Mouse (Mus musculus) R1 (cell line): ENCODE data around the gene Tbc1d13.
A peak's percentile ranks its signal among the peaks of the same experiment; 100 is the strongest.
"Not testable (repeated sequence)": the region's sequence is repeated elsewhere in the genome, so short reads cannot be mapped to it uniquely, and the experiment has no call there.

Experiments
- DNase-seq: peaks from one replicate; pipeline ENCODE4 v3.0.0-alpha.2; 2018; ENCODE audit warnings: low read depth, low spot score

Gene Tbc1d13

DNA sequence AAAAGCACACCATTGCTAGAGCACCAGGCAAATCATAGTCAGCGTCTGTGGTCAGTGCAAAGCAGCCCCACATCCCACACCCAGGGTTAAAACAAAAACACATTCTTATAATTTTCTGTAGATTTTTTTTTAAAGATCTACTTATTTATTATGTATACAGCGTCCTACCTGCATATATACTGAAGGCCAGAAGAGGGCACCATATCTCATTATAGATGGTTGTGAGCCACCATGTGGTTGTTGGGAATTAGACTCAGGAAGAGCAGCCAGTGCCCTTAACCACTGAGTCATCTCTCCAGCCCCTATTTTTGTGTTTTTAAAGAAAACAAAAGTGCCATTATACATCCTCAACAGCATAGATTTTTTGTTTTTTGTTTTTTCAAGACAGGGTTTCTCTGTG, 4.8 kb upstream of the Tbc1d13 start:
- peak; percentile 78 for DNase-seq

DNA sequence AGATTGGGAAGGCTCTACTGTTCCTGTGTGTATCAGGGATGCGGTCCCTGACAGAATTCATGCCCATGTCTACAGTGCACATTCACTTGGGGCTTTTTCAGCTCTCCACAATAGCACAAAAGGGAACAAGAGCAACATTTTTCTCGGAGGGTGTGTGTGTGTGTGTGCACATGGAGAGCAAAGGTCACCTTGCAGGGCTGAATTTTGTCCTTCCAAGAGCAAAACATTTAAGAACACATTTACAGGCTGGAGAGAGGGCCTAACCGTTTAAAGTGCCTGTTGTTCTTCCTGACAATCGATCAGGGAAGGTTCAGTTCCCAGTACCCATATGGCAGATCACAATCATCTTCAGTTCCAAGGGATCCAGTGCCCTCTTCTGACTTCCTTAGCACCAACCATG, 3.4 kb upstream of the Tbc1d13 start:
- peak; percentile 51 for DNase-seq

DNA sequence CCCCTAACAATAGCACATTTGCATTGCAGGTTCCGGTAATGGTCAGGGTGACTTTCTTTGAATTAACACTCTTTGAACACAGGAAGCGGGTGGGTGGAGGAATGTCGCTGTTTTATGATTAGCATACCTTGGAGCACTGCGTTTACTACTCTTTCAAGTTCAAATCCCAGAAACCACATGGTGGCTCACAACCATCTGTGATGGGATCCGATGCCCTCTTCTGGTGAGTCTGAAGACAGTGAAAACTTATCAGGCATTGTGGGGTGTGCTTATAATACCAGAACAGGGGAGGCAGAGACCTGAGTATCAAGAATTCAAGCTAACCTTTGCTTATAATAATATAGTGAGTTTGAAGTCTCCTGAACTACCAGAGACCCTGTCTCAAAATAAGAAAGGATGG, 2.3 kb upstream of the Tbc1d13 start:
- peak; percentile 81 for DNase-seq

DNA sequence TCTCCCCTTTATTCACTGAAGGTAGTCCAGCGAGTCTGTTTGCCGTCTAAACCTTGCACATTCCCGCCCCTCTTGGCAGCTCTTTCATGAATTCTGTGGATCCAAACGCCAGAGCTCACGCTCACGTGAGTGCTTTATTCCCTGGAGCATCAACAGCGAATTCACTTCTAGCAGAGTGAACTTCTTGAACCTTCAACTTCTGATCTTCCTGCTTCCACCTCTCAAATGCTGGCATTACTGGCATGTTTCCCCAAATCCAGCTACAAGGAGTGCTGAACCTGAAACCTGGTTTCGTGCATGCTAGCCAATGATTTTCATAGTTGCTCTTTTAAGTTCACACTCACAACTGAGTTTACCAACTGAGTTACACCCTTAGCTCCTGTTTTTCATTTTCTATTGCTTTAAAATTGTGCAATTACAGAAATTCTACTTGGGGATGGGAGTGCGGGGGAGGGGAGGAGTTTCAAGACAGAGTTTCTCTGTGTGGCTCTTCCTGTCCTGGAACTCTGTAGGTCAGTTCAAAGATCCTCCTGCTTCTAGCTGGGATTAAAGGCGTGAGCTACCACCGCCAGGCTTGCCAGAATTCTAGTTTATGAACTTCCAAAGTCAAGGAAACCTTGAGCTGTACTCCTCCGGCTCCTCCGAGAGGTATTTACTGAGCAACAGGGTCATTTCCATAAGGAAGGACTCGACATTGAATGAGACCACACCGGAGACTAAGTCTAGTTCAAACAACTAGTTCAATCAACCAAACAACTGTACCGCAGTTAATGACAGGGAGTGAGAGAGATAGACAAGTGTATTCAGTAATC, 539 bp upstream of the Tbc1d13 start:
- DNase-seq = peak; percentile 66

DNA sequence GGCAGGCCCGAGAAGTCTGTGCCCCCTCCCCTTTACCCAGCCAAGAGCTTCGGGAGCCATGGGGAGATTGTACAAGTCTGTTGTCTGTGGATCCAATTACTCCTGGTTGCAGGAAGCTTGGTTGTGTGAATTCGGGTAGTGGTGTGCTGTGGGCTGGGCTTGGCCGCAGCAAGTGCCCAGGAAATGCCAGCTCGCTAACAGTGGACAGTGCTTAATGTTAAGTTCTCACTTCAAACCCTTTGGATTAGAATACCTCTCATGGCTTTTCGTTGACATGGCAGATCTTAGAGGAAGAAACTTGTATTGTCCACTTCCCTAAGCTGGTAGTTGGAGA, 799 bp downstream of the Tbc1d13 start:
- DNase-seq = no peak

DNA sequence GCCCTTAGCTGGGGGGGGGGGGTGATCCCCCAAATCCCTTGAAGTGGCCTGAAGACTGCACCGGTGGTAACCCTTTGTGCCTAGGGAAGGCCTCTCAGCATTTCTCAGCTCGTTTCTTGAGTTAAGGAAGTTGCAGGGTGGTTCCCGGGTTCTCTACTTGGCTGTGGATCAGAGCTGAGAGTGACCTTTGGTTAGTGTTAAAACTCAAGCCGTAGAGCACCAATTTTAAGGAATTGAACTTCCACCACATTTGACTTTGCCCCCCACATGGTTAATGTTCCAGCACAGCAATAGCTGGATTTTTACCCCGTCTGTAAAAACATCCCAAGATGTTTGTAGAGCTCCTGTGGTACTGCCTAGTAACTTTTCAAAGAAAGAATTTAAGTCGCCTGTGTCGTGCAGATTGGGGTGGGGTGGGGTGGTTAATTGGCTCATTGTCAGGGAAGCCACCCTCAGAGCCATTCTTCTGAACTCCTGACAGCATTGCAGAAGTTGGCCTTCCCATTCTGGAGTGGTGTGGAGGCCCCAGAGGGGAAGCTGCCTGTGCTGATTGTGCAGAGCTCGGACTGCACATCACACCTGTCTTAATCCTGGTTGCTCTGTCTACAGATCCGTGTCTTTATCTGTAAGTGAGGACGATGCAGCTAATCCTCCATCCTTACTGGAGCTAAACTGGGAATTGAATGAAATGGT, 1.5 kb downstream of the Tbc1d13 start:
- peak; percentile 91 for DNase-seq

DNA sequence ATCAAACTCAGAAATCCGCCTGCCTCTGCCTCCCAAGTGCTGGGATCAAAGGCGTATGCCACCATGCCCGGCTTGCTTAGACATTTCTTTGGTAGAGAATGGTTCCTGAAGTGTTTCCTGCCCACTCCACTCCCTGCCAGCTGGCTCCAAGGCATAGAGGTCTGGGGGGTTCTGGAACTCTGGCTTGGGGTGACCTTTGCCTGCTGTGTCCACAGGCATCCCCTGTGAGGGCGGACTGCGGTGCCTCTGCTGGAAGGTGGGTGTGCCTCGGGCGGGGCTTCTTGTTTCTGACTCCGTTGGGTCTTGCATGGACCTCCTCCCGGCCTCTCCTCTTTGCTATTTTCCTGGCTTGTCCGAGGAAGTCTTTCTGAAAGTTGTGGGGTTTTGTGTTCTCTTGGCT, 2.9 kb downstream of the Tbc1d13 start:
- DNase-seq = no peak

DNA sequence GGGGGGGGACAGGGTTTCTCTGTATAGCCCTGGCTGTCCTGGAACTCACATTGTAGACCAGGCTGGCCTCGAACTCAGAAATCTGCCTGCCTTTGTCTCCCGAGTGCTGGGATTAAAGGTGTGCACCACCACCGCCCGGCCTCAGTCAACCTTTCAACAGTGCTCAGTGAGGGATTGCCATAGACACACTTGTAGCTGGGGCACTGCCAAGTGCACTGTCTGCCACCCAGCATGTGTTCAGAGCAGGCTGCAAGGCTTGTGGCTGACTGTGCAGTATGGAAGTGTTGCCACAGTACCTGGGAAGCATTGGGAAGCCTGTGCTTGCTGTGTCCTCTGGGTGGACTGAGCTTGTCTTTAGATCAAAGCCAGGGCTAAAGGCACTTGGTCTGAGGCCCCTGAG, 6.5 kb downstream of the Tbc1d13 start:
- DNase-seq = not testable (repeated sequence)

DNA sequence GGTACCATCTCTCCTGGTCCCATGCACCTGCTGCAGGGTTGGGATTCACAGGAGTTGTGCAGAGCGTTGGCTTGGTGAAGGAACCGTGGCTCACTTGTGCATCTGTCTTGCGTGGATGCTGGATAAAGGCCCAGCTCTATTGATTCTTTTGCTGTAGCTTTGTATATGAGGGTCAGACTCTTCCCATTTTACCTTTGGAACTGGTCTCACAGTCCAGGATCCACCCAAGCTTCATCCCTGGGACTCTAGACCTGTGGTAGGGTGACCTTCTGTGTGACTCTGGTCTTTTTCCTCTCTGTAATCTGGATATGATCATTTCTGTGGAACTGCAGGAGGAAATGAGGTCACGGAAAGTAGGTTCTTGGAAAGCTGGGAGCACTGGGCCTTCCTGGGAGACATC, 10.9 kb downstream of the Tbc1d13 start:
- DNase-seq = no peak

DNA sequence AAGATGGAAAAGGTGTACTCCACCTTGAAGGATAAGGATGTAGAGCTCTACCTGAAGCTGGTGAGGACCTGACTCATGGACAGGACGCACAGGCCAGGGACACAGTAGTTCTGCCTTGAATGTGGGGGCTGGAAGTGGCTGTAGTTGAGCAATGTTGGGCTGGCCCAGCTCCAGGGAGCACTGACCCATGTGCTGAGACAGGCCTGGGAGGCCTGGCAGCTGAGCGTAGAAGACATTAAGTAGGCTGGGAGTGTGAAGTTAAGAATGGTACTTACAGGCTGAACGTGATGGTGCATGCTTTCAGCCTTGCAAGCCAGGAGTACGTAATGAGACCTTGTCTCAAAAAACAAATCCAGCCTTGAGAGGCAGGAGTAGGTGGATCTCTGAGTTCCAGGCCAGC, 13.9 kb downstream of the Tbc1d13 start:
- DNase-seq = no peak

DNA sequence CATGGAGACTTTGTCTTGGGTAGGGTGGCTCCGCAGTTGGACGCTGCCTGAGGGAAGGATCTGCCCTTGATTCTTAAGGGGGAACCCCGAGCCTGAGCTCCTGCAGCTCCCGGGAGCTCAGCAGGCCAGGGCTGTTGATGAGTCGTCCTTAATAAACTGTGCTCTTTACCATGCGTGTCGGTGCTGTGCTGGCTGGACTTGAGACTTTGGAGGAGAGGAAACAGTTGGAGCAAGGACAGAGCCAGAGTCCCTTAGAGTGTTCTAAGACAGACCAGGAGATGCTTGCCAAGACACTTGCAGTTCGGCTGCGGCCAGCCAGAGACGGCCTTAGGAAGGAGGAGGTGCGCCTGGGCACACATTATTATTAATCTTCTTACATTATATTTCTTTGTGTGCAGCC, 18.3 kb downstream of the Tbc1d13 start:
- DNase-seq = no peak

DNA sequence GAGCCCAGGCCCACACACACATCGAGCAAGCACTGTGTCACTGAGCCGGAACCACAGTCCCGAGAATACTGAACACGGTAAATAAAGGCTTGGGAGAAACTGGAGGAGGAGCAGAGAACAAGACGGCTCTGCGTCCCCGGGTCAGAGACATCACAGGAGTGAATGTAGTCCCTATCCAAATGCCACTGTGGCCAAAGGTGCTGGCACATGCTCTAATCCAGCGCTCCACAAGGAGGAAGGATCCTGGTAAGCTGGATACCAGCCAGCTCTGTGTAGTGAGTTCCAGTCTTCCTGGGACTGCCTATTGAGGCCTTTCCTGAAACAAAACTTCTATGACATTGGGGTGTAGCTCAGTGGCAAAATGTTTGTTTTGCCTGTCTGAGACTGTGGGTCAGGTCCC, 19.1 kb downstream of the Tbc1d13 start:
- DNase-seq = no peak

DNA sequence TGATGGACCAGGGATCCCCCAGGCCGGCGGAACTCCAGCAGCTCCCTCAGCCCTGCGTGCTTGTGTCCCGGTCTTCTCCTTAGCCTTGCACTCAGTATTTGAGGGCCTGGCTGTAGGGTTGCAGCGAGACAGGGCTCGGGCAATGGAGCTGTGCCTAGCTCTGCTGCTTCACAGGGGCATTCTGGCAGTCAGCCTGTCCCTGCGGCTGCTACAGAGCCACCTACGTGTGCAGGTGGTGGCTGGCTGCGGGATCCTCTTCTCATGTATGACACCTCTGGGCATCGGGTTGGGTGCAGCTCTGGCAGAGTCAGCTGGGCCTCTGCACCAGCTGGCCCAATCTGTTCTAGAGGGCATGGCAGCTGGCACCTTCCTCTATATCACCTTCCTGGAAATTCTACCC, 26.3 kb downstream of the Tbc1d13 start:
- not testable (repeated sequence) for DNase-seq

DNA sequence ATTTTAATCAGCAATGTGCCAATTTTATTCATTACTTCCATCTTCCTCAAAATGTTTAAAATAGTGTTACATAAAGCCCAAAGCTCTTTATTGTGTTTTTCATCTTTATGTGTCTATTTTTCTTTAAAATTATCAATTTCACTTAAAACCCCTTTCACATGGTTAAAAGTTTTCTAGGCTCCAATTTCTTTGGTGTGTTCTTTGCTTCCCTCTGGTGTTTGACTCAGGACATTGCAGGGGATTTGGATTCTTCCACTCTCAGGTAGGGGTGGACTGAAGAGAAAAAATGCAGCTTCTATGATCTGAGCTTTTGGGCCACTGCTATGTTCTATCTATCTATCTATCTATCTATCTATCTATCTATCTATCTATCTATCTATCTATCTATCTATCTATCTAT, 28.3 kb downstream of the Tbc1d13 start:
- DNase-seq = peak; percentile 69

DNA sequence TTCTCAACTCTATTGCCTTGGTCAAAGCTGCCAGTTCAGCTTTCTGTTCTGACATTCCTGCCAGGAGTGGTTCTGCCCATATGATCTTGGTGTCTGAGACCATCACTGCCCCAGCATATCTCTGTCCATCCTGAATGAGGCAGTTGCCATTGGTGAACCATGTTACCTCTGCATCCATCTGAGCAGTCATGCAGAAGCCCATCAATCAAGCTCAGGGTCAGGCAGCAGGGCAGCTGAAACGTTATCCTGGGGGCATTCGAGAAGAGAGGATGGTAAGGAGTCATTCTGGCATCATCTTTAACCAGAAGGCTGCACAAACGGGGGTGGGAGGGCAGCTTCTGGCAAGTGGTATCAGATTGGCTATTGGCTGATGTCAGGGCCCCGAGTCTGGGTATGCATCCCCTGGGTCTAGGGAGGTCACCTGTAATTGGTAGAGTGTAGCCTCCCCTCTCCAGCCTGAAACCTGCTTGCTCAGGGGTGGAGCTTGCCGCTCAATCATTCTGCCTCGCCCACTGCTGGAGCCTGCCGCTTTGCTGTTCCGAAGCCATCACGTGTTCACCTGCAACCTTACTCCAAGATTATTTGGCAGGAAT, 30.9 kb downstream of the Tbc1d13 start:
- DNase-seq = no peak

DNA sequence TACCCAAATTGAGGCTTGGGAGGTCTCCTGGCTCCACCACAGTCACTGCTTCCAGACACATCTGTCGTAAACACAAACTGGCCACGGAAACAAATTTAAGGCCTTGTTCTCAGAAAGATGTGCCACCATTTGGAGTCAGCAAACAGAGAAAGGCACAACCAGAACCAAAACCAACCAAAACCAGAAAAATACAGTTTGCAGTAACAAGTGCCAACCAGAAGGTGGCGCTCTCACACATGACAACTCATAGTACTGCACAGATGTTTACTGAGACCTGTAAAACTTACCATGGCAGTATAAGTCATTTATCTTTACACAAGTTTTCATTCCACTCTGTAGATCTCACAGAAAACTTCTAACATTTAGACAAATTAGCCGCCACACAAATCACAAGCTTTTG, 33.1 kb downstream of the Tbc1d13 start:
- peak; percentile 79 for DNase-seq

DNA sequence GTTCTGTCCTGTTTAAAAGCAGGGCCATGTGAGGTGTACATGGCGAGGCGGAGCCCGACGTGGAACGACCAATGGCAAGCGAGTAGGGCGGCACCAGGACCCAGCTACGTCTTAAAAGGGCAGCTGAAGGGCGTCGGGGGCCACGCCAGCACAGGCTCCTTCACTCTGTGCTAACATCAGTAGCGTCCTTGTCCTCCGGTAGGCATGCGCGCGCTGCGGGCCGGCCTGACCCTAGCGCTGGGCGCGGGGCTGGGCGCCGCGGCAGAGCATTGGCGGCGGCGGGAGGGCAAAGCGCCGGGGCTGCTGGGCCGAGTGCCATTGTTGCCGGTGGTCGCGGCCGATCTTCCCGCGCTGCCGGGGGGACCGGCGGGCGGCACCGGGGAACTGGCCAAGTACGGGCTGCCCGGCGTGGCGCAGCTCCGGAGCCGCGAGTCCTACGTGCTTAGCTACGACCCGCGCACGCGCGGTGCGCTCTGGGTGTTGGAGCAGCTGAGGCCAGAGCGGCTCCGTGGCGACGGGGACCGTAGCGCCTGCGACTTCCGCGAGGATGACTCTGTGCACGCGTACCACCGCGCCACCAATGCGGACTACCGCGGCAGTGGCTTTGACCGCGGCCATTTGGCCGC, 37.9 kb downstream of the Tbc1d13 start, which contains the start of gene Endog:
Gene Endog, plus strand, starts transcription at position 123 of the 626 bp plus-strand sequence.
- peak; percentile 93 for DNase-seq

DNA sequence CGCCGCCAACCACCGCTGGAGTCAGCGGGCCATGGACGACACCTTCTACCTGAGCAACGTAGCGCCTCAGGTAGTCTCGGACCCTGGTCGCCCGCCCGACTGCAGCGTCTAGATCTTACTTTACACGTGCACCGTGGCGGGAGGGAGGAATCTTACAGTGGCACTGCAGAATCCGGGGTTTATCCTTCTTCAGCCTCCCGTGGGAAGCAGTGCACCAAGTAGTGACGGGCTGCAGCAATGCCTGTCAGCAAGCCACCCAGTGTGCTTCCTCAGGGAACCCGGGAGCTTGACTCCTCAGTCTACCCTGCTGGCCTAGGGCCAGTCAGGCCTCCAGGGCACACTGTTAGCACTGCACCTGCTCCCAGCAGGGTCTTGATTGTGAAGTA, 38.4 kb downstream of the Tbc1d13 start:
- peak; percentile 65 for DNase-seq

DNA sequence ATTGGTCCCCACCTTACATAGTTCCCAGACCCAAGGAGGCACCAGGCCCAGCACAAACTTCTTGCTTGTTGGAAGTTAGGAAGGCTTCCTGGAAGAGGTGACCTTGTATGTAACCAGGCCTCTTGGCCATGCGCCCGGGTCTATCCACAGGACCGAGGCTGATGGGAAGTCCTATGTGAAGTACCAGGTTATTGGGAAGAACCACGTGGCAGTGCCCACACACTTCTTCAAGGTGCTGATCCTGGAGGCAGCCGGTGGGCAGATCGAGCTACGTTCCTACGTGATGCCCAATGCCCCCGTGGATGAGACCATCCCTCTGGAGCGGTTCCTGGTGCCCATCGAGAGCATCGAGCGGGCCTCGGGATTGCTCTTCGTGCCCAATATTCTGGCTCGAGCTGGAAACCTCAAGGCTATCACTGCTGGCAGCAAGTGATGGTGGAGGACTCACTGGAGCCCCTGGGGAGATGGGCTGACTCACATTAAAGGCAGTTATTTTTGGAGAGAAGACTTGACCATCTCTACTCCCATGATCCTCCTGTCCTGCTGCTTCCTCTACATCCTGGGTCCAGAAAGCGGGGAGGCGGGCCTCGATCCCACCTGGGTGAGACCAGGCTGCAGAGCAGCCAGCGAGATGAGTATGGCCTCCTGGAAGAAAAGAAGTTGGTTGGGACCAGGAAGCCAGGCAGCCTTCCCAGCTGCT, 40.1 kb downstream of the Tbc1d13 start:
- no peak for DNase-seq

DNA sequence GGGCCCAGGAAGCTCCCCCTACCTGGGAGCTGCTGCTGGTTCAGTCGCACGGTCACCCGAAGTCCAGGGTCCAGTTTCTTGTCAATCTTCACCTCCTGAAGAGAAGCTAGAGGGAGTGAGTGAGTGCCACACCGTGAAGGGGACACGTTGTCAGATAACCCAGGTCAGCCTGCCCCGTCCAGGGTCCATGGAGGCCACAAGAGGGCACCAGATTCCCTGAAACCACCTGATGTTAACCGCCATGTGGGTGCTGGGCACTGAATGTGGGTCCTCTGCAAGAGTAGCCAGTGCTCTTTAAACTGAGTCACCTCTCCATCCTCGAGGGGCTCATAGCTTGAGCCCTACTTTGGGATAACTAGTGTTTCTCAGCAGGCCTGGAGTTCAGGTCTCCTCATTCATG, 42.4 kb downstream of the Tbc1d13 start:
- DNase-seq = no peak

DNA sequence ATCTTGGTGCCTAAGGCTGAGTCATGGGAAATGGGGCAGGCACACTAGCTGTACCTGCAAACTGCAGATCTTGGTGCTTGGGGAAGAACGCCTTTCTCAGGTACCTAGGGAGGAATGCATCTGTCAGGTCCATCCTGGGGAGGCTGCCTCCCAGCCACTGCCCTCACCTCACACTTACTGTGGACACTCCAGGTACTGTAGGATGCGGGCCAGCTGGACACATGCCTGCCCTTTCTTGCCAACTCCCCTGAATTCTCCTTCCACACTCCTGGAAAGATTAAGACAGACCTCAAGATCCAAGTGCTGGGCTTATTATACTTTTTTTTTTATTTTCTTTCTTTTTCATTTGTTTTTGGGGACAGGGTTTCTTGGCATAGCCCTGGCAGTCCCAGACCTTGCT, 43.0 kb downstream of the Tbc1d13 start:
- no peak for DNase-seq
